Mouse (Mus musculus) layer of hippocampus, adult 2 months (tissue): ENCODE data around the gene Nucks1. TPM values are rescaled to one million over a fixed set of nuclear protein-coding genes. Genes with fewer than 3 reads are reported as not detected.

ENCODE experiments used
- DNase-seq, 2 experiments: peaks; one replicate each; pipeline ENCODE4 v3.0.0; 2022; ENCODE audit warnings: low spot score in 2 of 2
- H3K27ac ChIP-seq: fragments of 200-600 bp; 2 replicates; pipeline ENCODE4 v1.8.1; 2022
- H3K4me3 ChIP-seq: fragments of 200-600 bp; 2 replicates; pipeline ENCODE4 v1.8.1; 2022; ENCODE audit warnings: mild to moderate bottlenecking
- CTCF ChIP-seq: fragments of 200-600 bp; conservative IDR thresholded peaks from 2 replicates; pipeline ENCODE4 v1.8.1; 2022; ENCODE audit warnings: antibody characterized with exemption, mild to moderate bottlenecking, moderate library complexity
- total RNA-seq, 2 experiments: library from RNA; stranded (reverse); gene quantifications; 2 replicates each; pipeline ENCODE4 v1.2.3; 2021

Gene Nucks1
- total RNA-seq, 2 experiments from 2014 or later, result 159 to 161 TPM

DNA sequence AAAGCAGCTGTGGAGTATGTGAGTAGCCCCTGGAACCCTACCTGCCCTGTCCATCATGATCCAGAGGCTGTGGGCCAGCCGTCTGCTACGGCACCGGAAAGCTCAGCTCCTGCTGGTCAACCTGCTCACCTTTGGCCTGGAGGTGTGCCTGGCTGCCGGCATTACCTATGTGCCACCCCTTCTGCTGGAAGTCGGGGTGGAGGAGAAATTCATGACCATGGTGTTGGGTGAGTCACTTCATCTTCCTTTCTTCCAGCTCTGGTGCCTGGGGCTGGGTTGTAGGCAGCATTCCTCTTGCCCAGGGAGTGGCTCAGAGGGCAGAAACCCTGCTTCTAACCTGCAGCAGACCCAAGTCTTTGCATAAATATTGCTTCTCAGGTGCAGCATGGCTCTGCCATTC lies 66.6 kb downstream of the Nucks1 start:
- no peak overlapping the region for H3K27ac ChIP-seq
- H3K4me3 ChIP-seq, result no peak overlapping the region
- TF ChIP-seq CTCF, result no peak
- no peak for DNase-seq

- no peak for TF ChIP-seq CTCF
- Histone ChIP-seq H3K27ac (no peak overlapping the region), H3K4me3 (no peak overlapping the region)
- DNase-seq, result no peak
Observed at GRCm38 (mm10) chr1:131980471-131980870, 70.1 kb downstream of the Nucks1 start.

- TF ChIP-seq CTCF, result peak; percentile 99
- Histone ChIP-seq H3K27ac (no peak overlapping the region), H3K4me3 (no peak overlapping the region)
- DNase-seq, result peak; percentile 63 to 76
Observed at GRCm38 (mm10) chr1:131981378-131982013, 71.2 kb downstream of the Nucks1 start.

- H3K27ac ChIP-seq, result no peak overlapping the region
- H3K4me3 ChIP-seq, result no peak overlapping the region
- DNase-seq, result peak; percentile 58 to 82
- peak; percentile 99 for TF ChIP-seq CTCF
Observed at GRCm38 (mm10) chr1:131982907-131983306, 72.6 kb downstream of the Nucks1 start.

DNA sequence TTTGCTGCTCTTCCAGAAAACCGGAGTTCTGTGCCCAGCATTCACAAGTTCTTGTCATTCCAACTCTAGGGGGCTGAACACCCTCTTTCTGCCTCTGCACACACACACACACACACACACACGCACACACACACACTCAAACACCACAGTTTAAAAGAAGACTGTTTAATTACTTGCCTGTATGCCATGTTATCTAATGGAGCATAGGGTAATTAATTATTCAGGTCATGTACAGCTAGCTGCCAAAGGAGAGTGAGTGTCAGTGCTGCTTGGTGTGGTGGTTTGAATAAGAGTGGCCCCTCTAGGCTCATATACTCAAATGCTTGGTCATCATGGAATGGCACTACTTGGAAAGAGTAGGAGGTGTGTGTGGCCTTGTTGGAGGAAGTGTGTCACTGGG lies 73.5 kb downstream of the Nucks1 start:
- TF ChIP-seq CTCF, result no peak
- Histone ChIP-seq H3K4me3 (no peak overlapping the region), H3K27ac (no peak overlapping the region)
- DNase-seq, result no peak

Other genes starting within 250 kb of the Nucks1 start
- gene Rab7b, start 221.8 kb upstream of the Nucks1 start, total RNA-seq, result 1 to 10 TPM in 1 of 2 experiments, under 1 TPM in 1; 0.83 to 1.6 TPM
- under 1 TPM; 0.07 to 0.15 TPM for gene Slc26a9, start 166.5 kb upstream of the Nucks1 start, total RNA-seq
- 1 to 10 TPM; 2.0 to 2.9 TPM for gene Pm20d1, start 113.2 kb upstream of the Nucks1 start, total RNA-seq
- 10 to 100 TPM; 62.6 to 62.9 TPM for gene Slc41a1, start 83.0 kb upstream of the Nucks1 start, total RNA-seq
- 1 to 10 TPM; 7.2 to 9.1 TPM for gene Rab29, start 43.3 kb upstream of the Nucks1 start, total RNA-seq
- under 1 TPM; 0.41 to 0.64 TPM for gene Slc45a3, start 52.4 kb downstream of the Nucks1 start, total RNA-seq
- gene Elk4, start 97.1 kb downstream of the Nucks1 start, total RNA-seq, result 10 to 100 TPM; 51.8 to 59.2 TPM
- gene Mfsd4a, start 157.5 kb downstream of the Nucks1 start, total RNA-seq, result 10 to 100 TPM; 73.9 to 77.9 TPM
- gene Cdk18, start 229.2 kb downstream of the Nucks1 start, total RNA-seq, result 10 to 100 TPM; 21.7 to 23.7 TPM